Mouse (Mus musculus): ENCODE data around the gene Gm30191.

The Gm30191 gene

DNA sequence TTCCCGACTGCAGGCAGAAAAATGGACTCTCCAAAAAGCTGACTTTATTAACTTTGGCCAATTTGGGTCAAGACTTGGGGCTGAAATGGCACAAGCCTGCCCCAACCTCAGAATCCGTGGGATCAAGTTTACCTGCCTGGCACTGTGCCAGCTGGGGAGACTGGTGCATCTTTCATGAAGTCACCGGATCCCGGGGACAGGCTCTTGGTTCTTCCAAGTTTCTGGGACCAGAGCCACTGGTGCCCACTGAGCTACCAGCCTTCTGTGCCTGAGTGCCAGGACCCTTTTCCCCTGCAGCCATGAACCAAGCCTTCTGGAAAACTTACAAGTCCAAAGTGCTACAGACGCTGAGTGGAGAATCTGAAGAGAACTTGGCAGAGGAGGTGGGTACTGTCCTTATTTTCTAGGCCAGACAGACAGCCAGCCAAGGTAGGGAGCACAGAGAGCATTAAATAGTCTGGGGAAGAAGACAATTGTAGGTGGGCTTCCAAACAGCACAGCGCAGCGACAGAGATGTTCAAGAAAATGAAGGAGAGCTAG lies at the start of gene Gm30191:
Gene Gm30191 (plus strand): TSS at position 217 of the 540 bp plus-strand sequence.
- no peak for DNase-seq (ENCODE audit: low spot score)

DNA sequence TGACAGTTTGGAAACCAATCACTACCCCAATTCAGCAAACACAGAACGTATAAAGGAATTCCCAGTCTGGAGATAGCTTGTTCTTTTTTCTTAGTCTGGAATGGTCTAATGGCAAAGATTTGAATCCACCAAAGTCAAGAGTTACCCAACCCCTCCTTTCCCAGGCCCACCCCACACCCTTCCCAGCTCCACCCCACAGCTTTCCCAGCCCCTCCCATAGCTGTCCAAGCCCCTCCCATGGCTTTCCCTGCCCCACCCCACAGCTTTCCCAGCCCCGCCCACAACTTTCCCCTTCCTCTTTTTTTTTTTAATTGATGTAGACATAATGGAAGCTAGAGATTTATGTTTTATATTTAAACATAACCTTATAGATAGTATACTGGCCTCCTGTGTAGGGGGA lies 47.4 kb upstream of the Gm30191 start:
- no peak for DNase-seq (ENCODE audit: low spot score)

DNA sequence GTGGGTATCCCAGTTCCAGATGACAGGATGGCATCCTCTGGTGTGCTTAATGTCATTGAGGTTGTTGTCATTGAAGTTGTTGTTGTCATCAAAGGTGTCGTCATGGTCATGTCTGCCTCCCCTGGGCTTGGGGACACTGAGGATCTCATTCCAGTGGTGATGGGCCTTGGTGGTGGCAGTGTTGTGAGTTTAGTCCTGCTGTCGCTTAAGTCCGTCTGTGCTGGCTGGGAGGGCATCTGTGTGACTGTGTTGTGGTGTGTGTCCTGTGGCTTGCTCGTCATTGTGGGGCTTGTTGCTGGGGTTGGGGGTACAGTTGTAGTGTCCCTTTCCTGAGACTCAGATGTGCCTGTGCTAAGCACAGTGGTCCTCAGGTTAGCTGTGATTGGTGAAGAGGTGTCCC lies 43.8 kb upstream of the Gm30191 start, which contains the start of gene Gm7534:
Gene Gm7534 (minus strand): TSS at position 101 of the 400 bp plus-strand sequence.
- DNase-seq (ENCODE audit: low spot score): no peak

DNA sequence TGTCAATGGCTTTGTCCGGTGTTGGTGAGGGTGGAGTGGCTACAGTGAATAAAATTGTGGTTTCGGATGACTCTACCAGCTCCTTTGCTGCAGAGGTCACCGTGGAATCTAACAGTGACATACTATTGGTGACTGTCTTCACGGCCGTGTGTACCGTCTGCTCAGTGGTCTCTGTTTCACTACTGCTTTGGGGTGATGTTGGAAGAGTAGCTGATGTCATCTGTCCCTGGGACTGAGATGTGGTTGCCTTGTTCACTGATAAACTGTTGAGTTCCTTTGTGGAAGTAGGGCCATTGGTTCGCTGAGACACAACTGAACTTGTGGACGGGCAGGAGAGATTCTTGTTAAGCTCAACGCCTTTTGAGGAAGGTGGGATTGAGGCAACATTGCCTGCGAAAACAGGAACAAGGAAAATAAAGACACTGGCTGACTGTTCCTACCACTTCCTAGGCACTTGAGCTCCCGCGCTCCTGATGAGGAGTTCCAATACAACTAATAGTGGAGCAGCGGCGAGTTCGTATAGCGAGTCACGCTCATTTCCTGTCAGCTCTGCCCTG lies 43.3 kb upstream of the Gm30191 start:
- no peak for DNase-seq (ENCODE audit: low spot score)

DNA sequence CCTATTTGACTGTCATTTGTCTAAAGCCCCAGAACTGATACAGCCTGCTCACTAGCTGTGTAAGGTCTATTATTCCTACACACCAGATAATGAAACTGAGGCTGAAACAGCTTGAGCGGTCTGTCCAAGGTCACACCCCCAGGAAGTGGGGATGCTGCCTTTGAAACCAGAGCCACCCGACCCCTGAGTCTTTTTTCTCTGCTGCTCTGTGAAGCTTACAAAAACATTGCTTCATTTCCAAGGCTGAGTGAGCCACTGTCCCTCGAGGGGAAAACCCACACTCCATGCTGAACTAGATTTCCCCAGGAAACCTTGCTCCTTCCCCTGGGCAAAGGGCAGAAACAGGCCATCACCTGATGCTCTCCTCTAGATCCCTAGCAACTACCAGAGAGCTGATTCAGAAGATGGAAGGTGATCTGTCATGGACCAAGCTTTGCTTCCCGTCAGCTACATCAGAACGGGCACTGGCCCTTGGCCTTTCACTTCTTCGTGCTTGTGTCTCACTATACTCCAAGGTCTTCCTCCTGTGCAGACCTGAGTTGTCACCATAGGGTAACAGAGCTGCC lies 40.2 kb upstream of the Gm30191 start:
- DNase-seq (ENCODE audit: low spot score): peak; percentile 14

DNA sequence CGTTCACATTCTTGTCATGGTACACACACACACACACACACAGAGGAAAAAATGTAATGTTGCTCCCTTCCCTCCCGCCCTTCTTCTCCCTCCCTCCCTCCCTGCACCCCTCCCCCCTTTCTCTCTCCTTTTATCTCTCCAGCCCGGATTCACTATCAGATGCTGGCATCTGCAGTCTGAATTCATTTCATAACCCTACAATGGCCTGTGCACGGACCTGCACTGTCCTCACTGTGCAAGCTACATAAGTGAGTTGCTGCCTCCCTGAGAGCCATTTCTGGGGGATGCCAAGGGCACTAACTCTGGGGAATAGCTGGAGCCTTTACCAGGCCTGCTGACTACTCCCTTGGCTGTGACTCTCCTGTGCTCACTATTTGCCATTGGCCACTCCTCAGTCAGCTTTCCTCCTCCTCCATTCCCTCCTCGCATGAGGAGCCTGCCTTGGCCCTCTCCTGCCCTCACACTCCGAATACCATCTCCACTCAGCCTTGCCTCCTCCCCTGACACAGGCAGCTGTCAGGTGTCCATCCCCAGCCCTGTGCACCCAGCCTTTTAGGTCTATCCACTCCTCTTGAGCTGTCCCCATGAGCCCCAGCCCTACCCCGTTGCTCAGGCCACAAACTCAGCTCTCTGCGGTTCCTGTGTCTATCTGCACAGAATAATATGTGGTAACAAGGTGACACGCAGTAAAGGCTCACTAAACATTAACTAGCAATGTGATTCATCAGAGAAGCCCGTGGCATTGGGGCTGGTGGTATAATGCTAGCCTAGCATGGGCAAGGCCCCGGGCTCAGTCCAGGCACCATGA lies 23.7 kb upstream of the Gm30191 start:
- DNase-seq (ENCODE audit: low spot score): no peak

DNA sequence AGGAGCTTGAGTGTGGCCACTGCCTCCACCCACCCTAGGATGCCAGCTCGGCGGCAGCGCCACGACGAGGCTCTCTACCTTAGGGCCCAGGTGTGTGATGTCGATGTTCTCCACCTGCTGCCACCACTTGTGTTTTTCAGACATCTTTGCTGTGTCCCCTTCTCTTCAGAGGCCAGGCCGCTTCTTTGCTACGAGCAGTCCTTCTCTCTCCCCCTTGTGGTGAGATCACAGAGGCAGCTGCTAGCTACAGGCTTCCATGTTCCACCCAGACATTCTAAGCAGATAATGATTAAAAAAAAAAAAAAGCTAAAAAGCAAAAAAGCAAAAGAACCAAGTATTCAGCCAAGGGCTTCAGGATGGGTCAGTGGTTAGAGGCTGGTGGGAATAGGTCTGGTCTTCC lies 19.5 kb upstream of the Gm30191 start, which contains the start of gene Catsper4:
Gene Catsper4 (minus strand): TSS at position 190 of the 400 bp plus-strand sequence.
- no peak for DNase-seq (ENCODE audit: low spot score)

DNA sequence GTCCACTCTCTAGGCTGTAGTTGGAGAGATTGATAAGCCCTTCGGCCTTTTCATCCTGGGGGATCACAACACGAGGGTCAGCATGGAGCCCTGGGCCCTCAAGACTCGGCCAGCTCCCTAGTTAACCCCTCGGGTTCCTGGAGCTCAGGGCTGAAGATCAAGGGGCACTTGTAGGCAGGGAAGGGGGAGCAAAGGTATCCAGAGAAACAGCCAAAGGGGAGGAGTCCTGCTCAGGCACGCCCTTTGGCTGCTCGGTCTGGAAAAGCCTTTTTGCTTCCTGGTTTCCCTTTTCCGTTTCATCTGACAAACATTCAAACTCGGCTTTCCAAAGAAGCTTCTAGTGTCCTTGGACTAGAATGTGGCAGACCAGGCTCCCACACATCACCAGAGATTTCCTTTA lies 16.3 kb upstream of the Gm30191 start:
- no peak for DNase-seq (ENCODE audit: low spot score)

DNA sequence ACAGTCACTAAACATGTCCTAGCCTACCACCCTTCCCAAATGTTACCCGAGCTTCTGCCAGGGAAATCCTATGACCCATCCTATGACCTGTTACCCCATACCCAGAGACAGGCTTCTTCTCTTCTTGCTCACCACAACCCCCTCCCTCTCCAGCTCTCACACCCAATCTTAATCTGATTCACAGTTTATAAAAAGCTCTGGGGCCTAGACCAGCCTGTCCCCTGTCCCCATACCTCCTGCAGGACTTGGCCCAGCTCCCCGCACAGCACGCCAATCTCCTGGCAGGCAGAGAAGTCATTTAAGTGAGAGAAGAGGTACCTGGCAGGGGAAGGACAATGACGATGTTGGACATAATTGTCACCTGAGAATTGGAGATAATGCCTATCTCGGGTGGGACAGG lies 11.9 kb upstream of the Gm30191 start:
- DNase-seq (ENCODE audit: low spot score): no peak

DNA sequence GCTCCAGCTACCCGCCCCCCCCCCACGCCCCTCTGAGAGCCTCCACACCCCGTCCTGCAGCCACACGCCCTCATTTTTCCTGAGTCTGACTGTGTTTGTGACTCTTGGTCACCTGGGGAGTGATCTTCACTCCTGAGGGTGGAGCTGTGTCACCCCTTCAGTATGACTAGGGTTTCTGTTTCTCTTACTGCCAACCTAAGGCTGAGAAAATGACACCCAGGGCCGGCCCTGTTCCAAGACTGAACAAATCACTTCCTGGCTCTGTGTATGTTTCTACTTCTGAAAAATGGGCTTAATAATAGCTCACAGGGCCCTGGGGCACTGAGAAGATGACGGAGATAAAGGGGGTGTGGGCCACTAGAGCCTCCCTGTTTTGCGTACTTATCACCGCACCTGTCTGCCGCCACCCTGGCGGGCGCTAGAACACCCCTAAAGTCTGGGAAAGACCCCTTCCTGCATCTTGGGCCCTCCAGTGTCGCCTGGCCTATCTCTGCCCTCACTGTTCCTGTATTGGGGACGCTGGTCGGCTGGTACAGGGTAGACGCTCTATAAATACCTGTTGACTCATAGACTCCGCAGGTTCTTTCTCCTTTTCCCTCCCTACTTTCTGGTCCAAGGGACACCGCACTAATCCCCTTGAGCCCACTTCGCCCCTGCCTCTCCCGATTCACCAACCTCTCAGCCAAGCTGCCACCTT lies 9.0 kb upstream of the Gm30191 start:
- no peak for DNase-seq (ENCODE audit: low spot score)

DNA sequence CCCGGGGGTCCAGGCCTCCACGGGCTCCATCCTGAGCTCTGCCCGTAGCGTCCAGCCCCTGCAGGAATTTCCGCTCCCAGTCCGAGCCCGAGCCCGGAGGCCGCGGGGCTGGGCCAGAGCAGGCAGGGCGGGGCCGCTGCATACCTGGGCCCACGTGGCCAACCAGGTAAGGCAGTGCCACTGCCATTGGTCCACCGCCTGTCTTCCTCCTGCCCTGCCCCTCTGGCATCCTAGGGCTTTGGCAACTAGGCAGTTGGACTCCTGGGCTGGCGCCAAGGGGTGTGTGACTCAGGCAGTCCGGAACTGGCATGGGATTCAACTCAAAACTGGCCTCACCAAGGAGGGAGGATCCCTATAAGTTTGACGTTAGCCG lies 8.5 kb upstream of the Gm30191 start, which contains the start of gene Cnksr1:
Gene Cnksr1 (minus strand): TSS at position 121 of the 373 bp plus-strand sequence.
- DNase-seq (ENCODE audit: low spot score): peak; percentile 35

DNA sequence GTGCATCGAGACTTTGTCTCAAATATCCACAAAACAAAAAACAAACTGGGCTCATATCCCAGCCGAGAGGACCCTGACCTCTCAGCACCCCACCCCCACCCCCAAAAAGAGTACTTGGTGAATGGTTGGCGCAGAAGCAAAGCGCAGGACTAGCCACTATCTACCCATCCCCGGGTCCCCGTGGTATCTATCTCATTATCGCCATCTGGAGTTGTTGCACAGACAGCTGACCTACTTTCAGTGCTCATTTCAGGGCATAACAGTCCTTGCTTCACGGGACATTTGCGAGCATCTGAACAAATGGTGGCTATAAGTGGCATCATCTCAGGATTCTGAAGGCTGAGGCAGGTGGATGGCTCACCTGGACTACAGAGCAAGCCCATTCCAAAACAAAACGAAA lies 8.0 kb upstream of the Gm30191 start:
- DNase-seq (ENCODE audit: low spot score): no peak

DNA sequence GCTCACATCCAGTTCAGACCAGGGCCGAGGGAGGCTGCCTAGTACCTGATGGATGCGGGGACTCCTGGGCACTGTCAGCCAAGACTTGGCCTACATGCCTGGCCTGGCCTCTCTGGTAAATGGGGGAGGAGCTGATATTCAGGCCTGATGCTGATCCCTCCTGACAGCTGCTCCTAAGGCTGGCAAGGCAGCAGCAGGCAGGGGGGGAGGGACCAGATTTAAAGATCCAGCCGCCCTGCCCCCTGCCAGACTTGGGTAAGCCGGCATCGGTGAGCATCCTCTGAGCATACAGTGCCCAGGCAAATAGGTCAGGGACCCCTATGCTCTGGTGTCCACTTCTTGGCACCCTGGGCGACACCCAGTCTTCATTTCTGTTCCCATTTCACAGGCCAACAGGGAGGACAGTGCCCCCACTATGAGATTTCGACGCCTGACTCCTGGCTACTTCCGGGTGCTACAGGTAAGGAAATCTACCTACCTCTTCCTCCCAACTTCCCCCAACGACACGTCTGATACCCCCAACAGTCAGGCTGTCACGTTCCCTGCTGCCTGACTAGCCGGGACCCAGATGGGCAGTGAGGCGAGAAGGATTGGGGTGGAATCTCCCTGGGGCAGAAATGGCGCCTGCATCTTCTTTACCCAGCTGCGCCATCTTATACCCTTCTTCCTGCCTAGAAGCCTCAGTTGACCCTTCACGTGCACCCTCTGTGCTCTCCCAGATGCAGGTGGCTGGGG lies 3.1 kb upstream of the Gm30191 start, which contains the start of gene E130218I03Rik:
Gene E130218I03Rik (plus strand): TSS at position 147 of the 735 bp plus-strand sequence.
- DNase-seq (ENCODE audit: low spot score): no peak

DNA sequence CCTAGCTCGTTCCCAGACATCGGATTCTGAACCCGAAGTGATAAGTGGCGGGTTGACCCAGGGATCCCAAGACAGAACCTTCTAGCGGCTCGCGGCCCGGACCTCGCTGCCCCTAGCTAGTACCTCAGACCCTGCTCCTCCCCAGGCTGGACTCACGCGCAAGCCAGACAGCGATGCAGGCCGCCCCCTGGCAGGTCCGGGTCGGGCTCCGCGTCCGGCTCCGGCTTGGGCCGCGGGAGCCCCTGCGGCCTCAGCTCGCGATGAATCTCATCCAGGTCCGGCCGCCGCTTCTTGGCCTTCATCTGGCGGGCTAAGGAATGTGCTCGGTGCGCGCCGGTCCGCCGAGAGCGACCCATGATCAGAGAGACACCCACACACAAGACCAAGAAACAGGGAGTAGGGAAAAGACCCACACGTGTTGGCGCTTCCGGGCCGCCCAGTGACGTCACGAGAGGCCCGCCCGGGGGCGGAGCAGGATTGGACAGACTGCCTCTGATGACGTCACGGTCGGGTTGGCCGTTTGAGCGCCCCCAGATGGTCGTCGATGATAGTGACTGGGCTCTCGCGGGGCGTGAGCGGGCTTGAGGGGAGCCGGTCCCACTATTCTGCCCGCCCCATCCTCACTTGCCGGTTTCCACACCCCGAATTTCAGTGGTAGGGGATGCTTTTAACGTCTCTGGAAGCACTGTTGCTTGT lies 1.4 kb upstream of the Gm30191 start, which contains the start of gene Zfp593:
Gene Zfp593 (minus strand): TSS at position 445 of the 696 bp plus-strand sequence.
- peak; percentile 95 for DNase-seq (ENCODE audit: low spot score)

DNA sequence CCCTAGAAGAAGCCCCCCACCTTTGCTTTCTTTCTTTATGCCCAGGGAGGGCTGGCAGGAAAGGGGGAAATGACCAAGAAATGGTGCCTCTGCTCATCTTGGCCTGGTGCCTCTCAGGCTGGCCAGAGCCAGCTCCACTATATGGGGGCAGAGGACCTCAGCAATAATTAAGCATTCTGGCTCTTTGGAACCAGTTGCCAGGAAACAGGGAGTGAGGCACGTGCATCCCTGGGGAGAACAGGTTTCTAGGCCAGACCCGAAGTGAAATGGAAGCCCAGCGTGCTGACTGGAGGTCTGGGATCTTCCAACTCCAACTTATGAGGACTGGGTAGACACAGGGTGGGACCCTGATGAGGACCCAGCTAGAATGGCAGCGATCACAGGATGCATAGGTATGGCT lies 479 bp upstream of the Gm30191 start:
- no peak for DNase-seq (ENCODE audit: low spot score)

DNA sequence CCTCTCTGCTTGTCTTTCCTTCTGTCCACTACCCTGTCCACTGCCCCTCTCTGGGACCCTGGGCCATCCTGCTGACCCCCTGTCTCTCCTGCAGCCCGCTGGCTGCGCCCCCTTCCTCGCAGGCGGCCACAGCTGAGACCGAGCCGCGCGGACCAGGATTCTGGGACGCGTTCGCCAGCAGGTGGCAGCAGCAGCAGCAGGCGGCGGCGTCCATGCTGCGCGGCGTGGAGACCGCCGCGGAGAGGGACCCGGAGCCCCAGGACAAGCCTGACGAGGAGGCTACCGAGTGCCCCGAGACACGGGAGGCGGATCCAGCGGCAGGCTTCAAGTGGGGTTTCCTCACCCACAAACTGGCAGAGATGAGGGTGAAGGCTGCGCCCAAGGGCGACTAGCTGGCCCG lies 2.9 kb downstream of the Gm30191 start:
- DNase-seq (ENCODE audit: low spot score): peak; percentile 87

DNA sequence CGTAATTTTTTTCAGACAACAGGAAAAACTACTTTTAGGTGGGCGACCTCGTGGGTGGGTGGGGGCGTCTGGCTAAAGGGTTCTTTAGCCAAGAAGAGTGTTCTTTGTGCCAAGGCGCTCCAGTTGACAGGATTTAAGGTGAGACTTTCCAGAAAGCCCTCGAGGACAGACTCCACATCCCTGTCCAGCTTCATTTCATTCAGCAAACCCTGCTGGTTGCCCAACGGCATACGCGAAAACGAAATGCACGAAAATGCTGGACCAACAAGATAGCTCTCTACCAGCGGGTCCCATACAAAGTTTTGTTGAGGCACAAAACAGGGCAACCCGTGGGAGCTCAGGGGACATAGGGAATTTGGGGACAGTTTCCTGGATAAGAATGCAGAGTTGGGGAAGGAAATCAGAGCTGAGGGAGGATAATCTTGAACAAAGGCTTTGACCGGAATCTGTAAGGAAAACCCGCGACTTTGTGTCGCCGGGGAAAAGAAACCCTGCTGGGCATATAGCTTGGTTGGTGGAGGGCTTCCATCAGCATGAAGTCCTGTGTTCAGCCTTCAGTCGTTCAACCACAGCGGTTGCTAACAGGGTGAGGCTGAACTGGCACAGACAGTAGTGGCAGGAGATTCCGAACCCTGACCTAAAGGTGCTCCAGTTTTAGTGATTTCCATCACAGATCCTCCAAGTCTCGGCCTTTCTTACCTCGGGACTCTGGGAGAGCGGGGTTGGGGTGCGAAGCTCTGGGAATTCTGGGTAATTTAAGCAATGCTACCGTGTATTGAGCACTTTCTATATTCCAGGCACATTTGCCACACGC lies 3.6 kb downstream of the Gm30191 start:
- no peak for DNase-seq (ENCODE audit: low spot score)

DNA sequence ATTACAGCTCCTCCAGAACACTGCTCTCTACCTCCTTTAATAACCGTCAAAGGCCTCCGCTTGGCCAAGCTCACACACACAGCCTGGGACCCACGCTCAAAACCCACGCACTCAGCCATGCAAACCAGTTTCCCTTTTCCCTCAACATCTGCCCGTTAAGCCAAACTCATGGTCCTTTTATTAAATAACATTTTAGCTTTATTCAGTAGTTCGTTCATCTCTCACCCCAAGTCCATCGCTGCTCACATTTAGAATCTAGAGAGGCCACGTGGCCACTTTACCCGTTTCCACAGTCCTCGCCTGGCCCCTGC lies 4.2 kb downstream of the Gm30191 start:
- DNase-seq (ENCODE audit: low spot score): no peak

DNA sequence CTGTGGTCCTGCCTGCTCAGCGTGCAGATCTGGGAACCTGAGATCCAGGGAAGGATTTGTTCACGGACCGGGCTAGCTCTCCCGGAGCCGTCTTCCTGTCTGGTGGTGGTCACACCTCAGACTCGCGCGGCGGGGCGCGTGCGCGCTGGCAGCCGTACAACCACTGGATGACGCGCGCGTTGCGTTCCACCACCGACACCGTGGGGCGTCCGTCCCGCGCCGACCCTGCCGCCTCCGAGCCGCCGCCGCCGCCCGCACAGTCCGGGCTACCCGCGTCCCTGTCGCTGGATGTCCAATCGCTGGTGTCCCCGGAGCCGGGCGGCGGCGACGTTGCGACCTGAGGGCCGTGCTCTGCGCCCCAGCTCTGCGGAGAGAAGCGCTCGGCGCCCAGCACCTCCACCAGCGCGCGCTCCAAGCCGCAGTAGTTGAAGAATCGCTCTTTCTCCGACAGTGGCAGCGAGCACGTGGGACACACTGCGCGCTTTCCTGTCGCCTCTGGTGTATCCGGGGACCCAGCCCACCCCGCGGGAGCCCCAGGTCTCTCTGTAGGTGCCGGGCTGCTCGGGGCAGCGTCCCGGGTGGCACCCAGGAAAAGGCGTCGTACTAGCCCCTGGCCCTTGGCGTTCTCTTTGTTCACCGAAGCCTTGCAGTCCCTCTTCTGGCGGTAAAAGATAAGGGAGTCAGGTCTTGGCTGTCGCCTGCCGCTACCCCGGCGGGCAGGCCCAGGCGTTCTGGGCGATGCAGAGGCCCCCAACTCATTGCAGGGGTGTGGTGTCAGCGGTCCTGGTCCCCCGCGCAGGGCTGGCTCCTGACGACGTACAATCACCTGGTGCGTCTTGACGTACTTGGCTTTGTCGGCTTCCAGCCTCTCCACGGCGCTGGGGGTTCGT lies 4.8 kb downstream of the Gm30191 start:
- peak; percentile 62 for DNase-seq (ENCODE audit: low spot score)

All from embryo, embryonic 10 days (tissue).